Mouse (Mus musculus): Measurements from ENCODE around the gene Slc25a26. TPM values are rescaled to one million over a fixed set of nuclear protein-coding genes. Genes with fewer than 3 reads are reported as not detected.

The Slc25a26 gene
- polyA plus RNA-seq, 1 experiment from 2014 or later, result 7.1 TPM

DNA sequence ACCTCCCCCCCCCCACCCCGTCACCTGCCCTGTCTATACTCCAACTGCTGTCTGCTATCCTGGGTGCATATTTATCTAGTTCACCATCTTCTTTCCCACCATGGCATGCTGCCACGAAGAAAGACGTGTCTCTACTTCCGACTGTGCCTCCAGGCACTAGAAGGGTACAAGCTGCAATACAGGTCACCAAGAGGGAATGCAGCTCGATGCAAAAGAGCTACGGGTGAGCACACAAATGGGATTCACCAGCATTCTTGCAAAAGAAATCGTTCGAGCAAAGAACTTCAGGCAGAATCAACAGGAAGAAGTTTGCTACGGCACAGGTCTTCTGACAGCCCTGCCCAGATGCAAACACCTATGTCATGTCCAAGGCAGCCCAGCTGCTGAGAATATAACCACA, 134.6 kb downstream of the Slc25a26 start:
- 76% methylated on average over 9 of the region's 9 CpGs for WGBS
- peaks cover 39% of the 10 kb centered on the region for H3K4me1 ChIP-seq (ENCODE audit: control insufficient read depth, insufficient read depth, low read length)
- no peak overlapping the region for H3K27ac ChIP-seq (ENCODE audit: low read depth, low read length)

GRCm38 (mm10) chr6:94635343-94635742, 135.2 kb downstream of the Slc25a26 start:
- H3K4me2 ChIP-seq, result no peak overlapping the region
- H3K36me3 ChIP-seq (ENCODE audit: control insufficient read depth, insufficient read depth, low read length), result no peaks in the 10 kb centered on the region
- H3K9me3 ChIP-seq (ENCODE audit: control insufficient read depth, low read length), result no peaks in the 10 kb centered on the region
- ATAC-seq (ENCODE audit: low FRiP score) (no peak), DNase-seq (ENCODE audit: low spot score, missing footprints) (no peak)
- peaks cover 40% of the 10 kb centered on the region for H3K4me1 ChIP-seq (ENCODE audit: control insufficient read depth, insufficient read depth, low read length)
- no peaks in the 10 kb centered on the region for H3K27me3 ChIP-seq (ENCODE audit: control insufficient read depth, insufficient read depth, low read length)
- no peak overlapping the region for H3K9ac ChIP-seq (ENCODE audit: low read length)
- H3K27ac ChIP-seq (ENCODE audit: low read depth, low read length), result no peak overlapping the region
- WGBS, result 31% methylated on average over 1 of the region's 1 CpGs
- H3K4me3 ChIP-seq (ENCODE audit: low read depth, low read length), result no peak overlapping the region

More for the DNA sequence above, 134.6 kb downstream of the Slc25a26 start:
- H3K9me3 ChIP-seq (ENCODE audit: control insufficient read depth, low read length), result no peaks in the 10 kb centered on the region
- ATAC-seq (ENCODE audit: low FRiP score) (no peak), DNase-seq (ENCODE audit: low spot score, missing footprints) (no peak)
- no peak overlapping the region for H3K9ac ChIP-seq (ENCODE audit: low read length)
- H3K4me3 ChIP-seq (ENCODE audit: low read depth, low read length), result no peak overlapping the region
- H3K36me3 ChIP-seq (ENCODE audit: control insufficient read depth, insufficient read depth, low read length), result no peaks in the 10 kb centered on the region
- H3K4me2 ChIP-seq, result no peak overlapping the region
- no peaks in the 10 kb centered on the region for H3K27me3 ChIP-seq (ENCODE audit: control insufficient read depth, insufficient read depth, low read length)

DNA sequence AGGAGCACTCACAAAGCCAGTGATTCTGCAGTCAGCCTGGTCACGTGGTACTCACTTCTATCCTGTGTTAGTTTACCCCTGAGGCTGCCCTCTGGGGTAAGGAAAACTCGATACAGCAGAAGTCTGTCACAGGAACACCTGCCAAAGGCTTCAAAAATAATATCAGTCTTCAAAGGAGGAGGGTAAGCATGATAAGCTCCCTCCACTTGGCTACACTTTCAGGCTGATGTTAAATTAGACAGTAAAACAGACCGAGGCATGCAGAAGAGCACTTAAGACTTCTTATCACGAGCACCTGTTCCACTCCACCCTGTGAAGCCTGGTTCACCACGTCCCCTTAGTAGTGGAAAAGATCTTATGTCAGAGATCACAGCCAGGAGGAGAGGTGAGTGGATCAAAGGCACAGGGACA, 136.9 kb downstream of the Slc25a26 start:
- no peak for ATAC-seq (ENCODE audit: low FRiP score)
- Histone ChIP-seq H3K9me3 (ENCODE audit: control insufficient read depth, low read length) (no peaks in the 10 kb centered on the region), H3K4me1 (ENCODE audit: control insufficient read depth, insufficient read depth, low read length) (peaks cover 27% of the 10 kb centered on the region), H3K36me3 (ENCODE audit: control insufficient read depth, insufficient read depth, low read length) (no peaks in the 10 kb centered on the region), H3K27ac (ENCODE audit: low read depth, low read length) (no peak overlapping the region), H3K9ac (ENCODE audit: low read length) (no peak overlapping the region), H3K4me2 (no peak overlapping the region), H3K27me3 (ENCODE audit: control insufficient read depth, insufficient read depth, low read length) (no peaks in the 10 kb centered on the region), H3K4me3 (ENCODE audit: low read depth, low read length) (no peak overlapping the region)
- 78% methylated on average over 5 of the region's 5 CpGs for WGBS
- DNase-seq (ENCODE audit: low spot score, missing footprints), result no peak

DNA sequence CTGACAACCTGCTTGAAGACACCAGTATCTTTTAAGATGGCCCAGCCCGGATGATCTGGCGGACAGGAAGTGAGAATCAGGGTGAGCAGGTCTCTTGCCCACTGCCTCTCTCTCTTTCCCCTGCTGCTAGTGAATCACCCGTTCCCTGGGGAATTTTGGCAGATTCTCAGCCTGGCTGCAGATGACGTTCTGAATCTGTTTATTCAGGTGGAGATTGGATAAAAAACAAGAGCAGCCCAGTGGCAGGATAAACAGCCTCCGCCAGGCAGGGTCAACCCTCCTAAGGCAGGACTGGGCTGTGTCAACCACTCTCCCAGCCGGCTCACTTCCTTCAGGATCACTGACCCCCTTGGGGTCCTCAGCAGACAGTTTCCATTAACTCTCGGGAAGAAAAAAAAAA, 140.2 kb downstream of the Slc25a26 start:
- Histone ChIP-seq H3K9me3 (ENCODE audit: control insufficient read depth, low read length) (no peaks in the 10 kb centered on the region), H3K4me2 (no peak overlapping the region), H3K4me1 (ENCODE audit: control insufficient read depth, insufficient read depth, low read length) (peaks cover 13% of the 10 kb centered on the region), H3K4me3 (ENCODE audit: low read depth, low read length) (no peak overlapping the region), H3K27ac (ENCODE audit: low read depth, low read length) (no peak overlapping the region), H3K36me3 (ENCODE audit: control insufficient read depth, insufficient read depth, low read length) (0 out of 2 replicates have a peak, but pooled peaks cover 2% of the 10 kb centered on the region), H3K27me3 (ENCODE audit: control insufficient read depth, insufficient read depth, low read length) (no peaks in the 10 kb centered on the region), H3K9ac (ENCODE audit: low read length) (no peak overlapping the region)
- ATAC-seq (ENCODE audit: low FRiP score) (no peak), DNase-seq (ENCODE audit: low spot score, missing footprints) (no peak)
- 56% methylated on average over 7 of the region's 7 CpGs for WGBS

DNA sequence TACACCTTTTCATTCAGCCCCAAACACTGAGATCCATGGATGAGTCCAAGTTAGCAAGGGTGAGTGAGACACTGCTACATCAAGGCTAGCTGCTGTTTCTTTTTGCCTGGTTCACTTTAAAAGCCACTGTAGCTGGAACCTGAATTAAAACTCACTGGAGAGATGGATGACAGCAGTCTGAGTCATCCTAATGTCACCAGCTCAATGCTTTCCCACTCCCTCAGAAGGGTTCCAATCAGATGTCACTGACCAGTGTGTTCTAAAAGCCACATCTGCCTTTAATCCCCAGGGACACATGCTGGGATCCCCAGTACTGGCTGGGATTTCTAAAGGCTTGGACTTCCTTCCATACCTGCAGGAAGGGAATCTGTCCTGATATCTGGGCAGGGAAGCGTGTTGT, 141.9 kb downstream of the Slc25a26 start:
- no peaks in the 10 kb centered on the region for H3K27me3 ChIP-seq (ENCODE audit: control insufficient read depth, insufficient read depth, low read length)
- peaks cover 5% of the 10 kb centered on the region for H3K4me1 ChIP-seq (ENCODE audit: control insufficient read depth, insufficient read depth, low read length)
- no peaks in the 10 kb centered on the region for H3K9me3 ChIP-seq (ENCODE audit: control insufficient read depth, low read length)
- no peak for DNase-seq (ENCODE audit: low spot score, missing footprints)
- no peak overlapping the region for H3K27ac ChIP-seq (ENCODE audit: low read depth, low read length)
- 76% methylated on average over 1 of the region's 1 CpGs for WGBS
- no peak overlapping the region for H3K9ac ChIP-seq (ENCODE audit: low read length)
- 0 out of 2 replicates have a peak, but pooled peaks cover 2% of the 10 kb centered on the region for H3K36me3 ChIP-seq (ENCODE audit: control insufficient read depth, insufficient read depth, low read length)
- H3K4me2 ChIP-seq, result no peak overlapping the region
- H3K4me3 ChIP-seq (ENCODE audit: low read depth, low read length), result no peak overlapping the region
- no peak for ATAC-seq (ENCODE audit: low FRiP score)

DNA sequence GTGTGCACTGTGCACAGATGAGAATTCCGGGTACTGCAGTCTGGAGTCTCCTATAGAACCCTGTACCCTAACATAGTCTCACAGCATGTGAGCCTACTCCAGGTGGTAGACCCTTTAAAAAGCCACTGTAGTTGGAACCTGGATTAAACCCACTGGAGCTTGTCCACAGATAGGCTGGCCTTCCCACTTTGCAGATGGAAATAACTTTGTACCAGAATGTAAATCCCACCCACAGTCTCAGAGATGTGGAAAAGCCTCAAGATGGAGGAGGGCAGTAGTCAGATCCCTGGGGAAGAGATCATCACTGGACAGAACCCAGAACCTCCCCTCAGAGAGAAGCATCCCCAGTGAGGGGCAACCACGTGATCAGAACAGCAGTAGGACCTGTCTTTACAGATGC, 143.9 kb downstream of the Slc25a26 start:
- H3K4me3 ChIP-seq (ENCODE audit: low read depth, low read length), result no peak overlapping the region
- no peak overlapping the region for H3K27ac ChIP-seq (ENCODE audit: low read depth, low read length)
- peaks cover 22% of the 10 kb centered on the region for H3K4me1 ChIP-seq (ENCODE audit: control insufficient read depth, insufficient read depth, low read length)
- no peaks in the 10 kb centered on the region for H3K9me3 ChIP-seq (ENCODE audit: control insufficient read depth, low read length)
- 88% methylated on average over 2 of the region's 2 CpGs for WGBS
- ATAC-seq (ENCODE audit: low FRiP score), result no peak
- no peaks in the 10 kb centered on the region for H3K27me3 ChIP-seq (ENCODE audit: control insufficient read depth, insufficient read depth, low read length)
- H3K4me2 ChIP-seq, result no peak overlapping the region
- H3K9ac ChIP-seq (ENCODE audit: low read length), result no peak overlapping the region
- H3K36me3 ChIP-seq (ENCODE audit: control insufficient read depth, insufficient read depth, low read length), result 0 out of 2 replicates have a peak, but pooled peaks cover 2% of the 10 kb centered on the region
- no peak for DNase-seq (ENCODE audit: low spot score, missing footprints)

- 0 out of 2 replicates have a peak, but pooled peaks cover 2% of the 10 kb centered on the region for H3K36me3 ChIP-seq (ENCODE audit: control insufficient read depth, insufficient read depth, low read length)
- no peaks in the 10 kb centered on the region for H3K9me3 ChIP-seq (ENCODE audit: control insufficient read depth, low read length)
- 79% methylated on average over 3 of the region's 3 CpGs for WGBS
- H3K27me3 ChIP-seq (ENCODE audit: control insufficient read depth, insufficient read depth, low read length), result no peaks in the 10 kb centered on the region
- H3K9ac ChIP-seq (ENCODE audit: low read length), result no peak overlapping the region
- H3K4me1 ChIP-seq (ENCODE audit: control insufficient read depth, insufficient read depth, low read length), result peaks cover 24% of the 10 kb centered on the region
- no peak overlapping the region for H3K4me3 ChIP-seq (ENCODE audit: low read depth, low read length)
- H3K4me2 ChIP-seq, result no peak overlapping the region
- no peak for ATAC-seq (ENCODE audit: low FRiP score)
- H3K27ac ChIP-seq (ENCODE audit: low read depth, low read length), result no peak overlapping the region
- no peak for DNase-seq (ENCODE audit: low spot score, missing footprints)
Measured at GRCm38 (mm10) chr6:94644641-94645040, 144.5 kb downstream of the Slc25a26 start.

GRCm38 (mm10) chr6:94645723-94646122, 145.6 kb downstream of the Slc25a26 start:
- H3K4me2 ChIP-seq, result no peak overlapping the region
- peaks cover 19% of the 10 kb centered on the region for H3K4me1 ChIP-seq (ENCODE audit: control insufficient read depth, insufficient read depth, low read length)
- ATAC-seq (ENCODE audit: low FRiP score), result no peak
- H3K27ac ChIP-seq (ENCODE audit: low read depth, low read length), result no peak overlapping the region
- H3K9me3 ChIP-seq (ENCODE audit: control insufficient read depth, low read length), result no peaks in the 10 kb centered on the region
- H3K9ac ChIP-seq (ENCODE audit: low read length), result no peak overlapping the region
- DNase-seq (ENCODE audit: low spot score, missing footprints), result no peak
- H3K27me3 ChIP-seq (ENCODE audit: control insufficient read depth, insufficient read depth, low read length), result no peaks in the 10 kb centered on the region
- 68% methylated on average over 4 of the region's 4 CpGs for WGBS
- H3K4me3 ChIP-seq (ENCODE audit: low read depth, low read length), result no peak overlapping the region
- H3K36me3 ChIP-seq (ENCODE audit: control insufficient read depth, insufficient read depth, low read length), result 0 out of 2 replicates have a peak, but pooled peaks cover 2% of the 10 kb centered on the region

DNA sequence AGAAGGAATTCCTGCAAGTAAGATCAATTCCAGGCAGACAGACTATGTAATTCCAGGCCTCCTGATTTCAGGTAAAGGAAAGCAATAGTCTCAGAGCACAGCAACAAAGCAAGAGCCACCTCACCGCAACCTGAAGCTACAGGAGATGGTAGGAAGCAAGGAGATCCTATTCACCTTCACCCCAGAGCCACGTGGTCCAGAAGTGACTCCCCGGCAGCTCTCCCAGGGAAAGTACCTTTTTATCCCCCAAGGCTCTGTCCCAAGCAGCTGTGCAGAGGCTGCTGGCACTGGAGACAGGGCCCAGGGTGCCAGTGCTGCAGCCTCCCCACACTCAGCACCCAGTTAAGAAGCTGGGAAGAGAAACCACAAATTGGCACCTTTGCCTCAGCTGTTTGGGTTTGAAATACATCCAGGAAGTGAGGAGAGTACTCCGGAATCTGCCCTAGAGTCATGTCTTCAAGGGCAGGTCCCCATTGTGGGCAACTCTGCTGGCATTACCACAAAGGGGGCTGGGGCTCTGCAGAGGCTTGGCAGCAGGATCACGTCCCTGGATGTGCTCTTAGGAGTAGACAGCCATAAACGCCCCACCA, 146.2 kb downstream of the Slc25a26 start:
- WGBS, result 76% methylated on average over 6 of the region's 6 CpGs
- no peaks in the 10 kb centered on the region for H3K9me3 ChIP-seq (ENCODE audit: control insufficient read depth, low read length)
- no peak overlapping the region for H3K4me3 ChIP-seq (ENCODE audit: low read depth, low read length)
- H3K9ac ChIP-seq (ENCODE audit: low read length), result no peak overlapping the region
- peaks cover 19% of the 10 kb centered on the region for H3K4me1 ChIP-seq (ENCODE audit: control insufficient read depth, insufficient read depth, low read length)
- DNase-seq (ENCODE audit: low spot score, missing footprints) (no peak), ATAC-seq (ENCODE audit: low FRiP score) (no peak)
- H3K27me3 ChIP-seq (ENCODE audit: control insufficient read depth, insufficient read depth, low read length), result no peaks in the 10 kb centered on the region
- H3K36me3 ChIP-seq (ENCODE audit: control insufficient read depth, insufficient read depth, low read length), result 0 out of 2 replicates have a peak, but pooled peaks cover 2% of the 10 kb centered on the region
- no peak overlapping the region for H3K27ac ChIP-seq (ENCODE audit: low read depth, low read length)
- no peak overlapping the region for H3K4me2 ChIP-seq

Measured in midbrain, embryonic 11.5 days (tissue).